Mouse (Mus musculus) kidney, adult 9 months (tissue): ENCODE data around the gene Prok1.

Experiments used
- DNase-seq: peaks from one replicate; pipeline ENCODE4 v3.0.0; 2022

Prok1 gene

GRCm38 (mm10) chr3:107233945-107234344 lies 5.6 kb downstream of the Prok1 start:
- DNase-seq, result no peak

GRCm38 (mm10) chr3:107233351-107233813 lies 6.1 kb downstream of the Prok1 start:
- peak; percentile 81 for DNase-seq

- DNase-seq, result no peak
Observed at GRCm38 (mm10) chr3:107231202-107231601, 8.3 kb downstream of the Prok1 start.

- peak; percentile 26 for DNase-seq
Observed at GRCm38 (mm10) chr3:107230527-107230926, 9.0 kb downstream of the Prok1 start, which contains the start of gene A630076J17Rik. TSS of gene A630076J17Rik (plus strand) at chr3:107230614.

- DNase-seq, result no peak
Observed at GRCm38 (mm10) chr3:107229822-107230221, 9.7 kb downstream of the Prok1 start.

GRCm38 (mm10) chr3:107229221-107229620 lies 10.3 kb downstream of the Prok1 start:
- no peak for DNase-seq

GRCm38 (mm10) chr3:107225820-107226219 lies 13.7 kb downstream of the Prok1 start:
- DNase-seq, result no peak

- no peak for DNase-seq
Observed at GRCm38 (mm10) chr3:107223230-107223629, 16.3 kb downstream of the Prok1 start.

- DNase-seq, result no peak
Observed at GRCm38 (mm10) chr3:107221608-107222007, 17.9 kb downstream of the Prok1 start, which contains the start of gene Cym. TSS of gene Cym (minus strand) at chr3:107221732.

- no peak for DNase-seq
Observed at GRCm38 (mm10) chr3:107218572-107218971, 20.9 kb downstream of the Prok1 start.

GRCm38 (mm10) chr3:107217101-107217480 lies 22.4 kb downstream of the Prok1 start:
- DNase-seq, result no peak

GRCm38 (mm10) chr3:107216400-107217100 lies 23.0 kb downstream of the Prok1 start:
- no peak for DNase-seq

GRCm38 (mm10) chr3:107214606-107215005 lies 24.9 kb downstream of the Prok1 start:
- DNase-seq, result no peak

GRCm38 (mm10) chr3:107207625-107208253 lies 31.8 kb downstream of the Prok1 start:
- DNase-seq, result no peak

GRCm38 (mm10) chr3:107206490-107207150 lies 32.9 kb downstream of the Prok1 start:
- no peak for DNase-seq

- peak; percentile 81 for DNase-seq
Observed at GRCm38 (mm10) chr3:107205994-107206393, 33.5 kb downstream of the Prok1 start.

- DNase-seq, result no peak
Observed at GRCm38 (mm10) chr3:107205170-107205569, 34.3 kb downstream of the Prok1 start.

- no peak for DNase-seq
Observed at GRCm38 (mm10) chr3:107204413-107204812, 35.1 kb downstream of the Prok1 start.

GRCm38 (mm10) chr3:107201310-107202180 lies 38.0 kb downstream of the Prok1 start:
- no peak for DNase-seq

- peak; percentile 25 for DNase-seq
Observed at GRCm38 (mm10) chr3:107188226-107188899, 51.1 kb downstream of the Prok1 start.

- DNase-seq, result no peak
Observed at GRCm38 (mm10) chr3:107187022-107187421, 52.5 kb downstream of the Prok1 start.

GRCm38 (mm10) chr3:107185597-107185996 lies 53.9 kb downstream of the Prok1 start:
- no peak for DNase-seq
